Mouse (Mus musculus) midbrain, embryonic 13.5 days (tissue): ENCODE measurements at regions not wholly inside any gene's neighbourhood (a gene's known extent, or its start where the extent isn't known, plus 50 kb on each side); places are given as distances from the start of the nearest gene placed in this dataset.

Source experiments
- ATAC-seq: fragments of 200-750 bp; cut with Nextera tagmentation; 2 replicates; pipeline ENCODE4 v1.8.0; 2017; ENCODE audit warnings: mild to moderate bottlenecking, moderate TSS enrichment, moderate library complexity
- H3K27ac ChIP-seq: fragments of 300-500 bp; sonication (generic); 2 replicates; pipeline ENCODE4 v1.5.1; 2015; ENCODE audit warnings: inconsistent platforms, mild to moderate bottlenecking, moderate library complexity
- H3K27me3 ChIP-seq: fragments of 300-500 bp; sonication (generic); 2 replicates; pipeline ENCODE4 v1.6.1; 2015; ENCODE audit warnings: mild to moderate bottlenecking, inconsistent platforms
- H3K36me3 ChIP-seq: fragments of 300-500 bp; sonication (generic); 2 replicates; pipeline ENCODE4 v1.6.1; 2015; ENCODE audit warnings: mild to moderate bottlenecking, inconsistent platforms
- H3K4me1 ChIP-seq: fragments of 300-500 bp; sonication (generic); replicated peaks from 2 replicates; pipeline ENCODE4 v1.6.1; 2015; ENCODE audit warnings: inconsistent platforms
- H3K4me2 ChIP-seq: fragments of 300-500 bp; sonication (generic); replicated peaks from 2 replicates; pipeline ENCODE4 v1.6.1; 2015; ENCODE audit warnings: moderate library complexity, mild to moderate bottlenecking, inconsistent platforms
- H3K4me3 ChIP-seq: fragments of 300-500 bp; sonication (generic); replicated peaks from 2 replicates; pipeline ENCODE4 v1.5.1; 2015; ENCODE audit warnings: mild to moderate bottlenecking, inconsistent platforms
- H3K9ac ChIP-seq: fragments of 300-500 bp; sonication (generic); replicated peaks from 2 replicates; pipeline ENCODE4 v1.6.1; 2015; ENCODE audit warnings: mild to moderate bottlenecking, inconsistent platforms
- H3K9me3 ChIP-seq: fragments of 300-500 bp; sonication (generic); 2 replicates; pipeline ENCODE4 v1.6.1; 2016; ENCODE audit warnings: mild to moderate bottlenecking, inconsistent platforms
- WGBS: fragments of 180-500 bp; shearing (Covaris S2); methylation state at CpG from one replicate; pipeline ENCODE4 v1.1.7; 2015; 5-methylcytosine and 5-hydroxymethylcytosine counted together

- H3K27ac ChIP-seq = no peak overlapping the region
- WGBS = 82% methylated on average over 5 of the region's 5 CpGs
- peaks cover 15% of the 10 kb centered on the region for H3K4me1 ChIP-seq
- ATAC-seq = no peak
- H3K4me2 ChIP-seq = no peak overlapping the region
- H3K9me3 ChIP-seq = no peaks in the 10 kb centered on the region
- H3K36me3 ChIP-seq = no peaks in the 10 kb centered on the region
- H3K27me3 ChIP-seq = no peaks in the 10 kb centered on the region
- H3K9ac ChIP-seq = no peak overlapping the region
- no peak overlapping the region for H3K4me3 ChIP-seq
Measured at GRCm38 (mm10) chr3:131056893-131057660, 53.2 kb upstream of the Lef1 start.

- WGBS = 44% methylated on average over 13 of the region's 13 CpGs
- Histone ChIP-seq H3K4me3 (no peak overlapping the region), H3K36me3 (no peaks in the 10 kb centered on the region), H3K27ac (peak overlapping the region; percentile 65), H3K4me2 (peak overlapping the region; percentile 11; the same call in 1 of the 2 replicates), H3K9me3 (no peaks in the 10 kb centered on the region), H3K9ac (0 out of 2 replicates have a peak overlapping the region, but pooled peaks have one; percentile 25), H3K4me1 (peaks cover 15% of the 10 kb centered on the region), H3K27me3 (no peaks in the 10 kb centered on the region)
- ATAC-seq = peak; percentile 88
Measured at GRCm38 (mm10) chr3:131054241-131054972, 55.9 kb upstream of the Lef1 start.

DNA sequence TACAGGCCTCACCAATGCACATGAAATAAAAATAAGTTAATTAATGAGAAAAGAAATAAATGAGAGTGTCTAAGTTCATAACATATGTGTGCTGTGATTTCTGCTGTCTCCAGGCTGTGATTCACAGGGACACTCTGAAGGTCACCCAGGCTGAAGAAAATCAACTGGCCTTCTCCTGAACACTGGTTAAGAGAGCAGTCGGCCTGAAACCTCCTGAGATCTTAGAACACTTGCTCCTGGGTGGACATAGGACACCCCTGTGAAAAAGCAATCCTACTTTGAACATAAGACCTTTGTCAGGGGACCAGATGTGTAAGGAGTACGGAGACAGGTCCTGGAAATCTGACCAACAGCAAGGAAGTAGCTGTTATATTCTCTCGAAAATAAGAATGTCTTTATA, 62.6 kb upstream of the Lef1 start:
- no peak for ATAC-seq

GRCm38 (mm10) chr3:131046412-131046811, 63.9 kb upstream of the Lef1 start:
- Histone ChIP-seq H3K27me3 (no peaks in the 10 kb centered on the region), H3K4me1 (no peaks in the 10 kb centered on the region), H3K9ac (no peak overlapping the region), H3K27ac (no peak overlapping the region), H3K36me3 (no peaks in the 10 kb centered on the region), H3K4me2 (no peak overlapping the region), H3K9me3 (no peaks in the 10 kb centered on the region; the same call in 1 of the 2 replicates), H3K4me3 (no peak overlapping the region)
- no peak for ATAC-seq
- WGBS = 89% methylated on average over 5 of the region's 5 CpGs

More for the DNA sequence above, 62.6 kb upstream of the Lef1 start:
- H3K4me2 ChIP-seq = no peak overlapping the region
- WGBS = 80% methylated on average over 3 of the region's 3 CpGs
- no peaks in the 10 kb centered on the region for H3K4me1 ChIP-seq
- no peaks in the 10 kb centered on the region; the same call in 1 of the 2 replicates for H3K9me3 ChIP-seq
- no peaks in the 10 kb centered on the region for H3K27me3 ChIP-seq
- H3K36me3 ChIP-seq = no peaks in the 10 kb centered on the region
- H3K4me3 ChIP-seq = no peak overlapping the region
- no peak overlapping the region for H3K27ac ChIP-seq
- no peak overlapping the region for H3K9ac ChIP-seq

DNA sequence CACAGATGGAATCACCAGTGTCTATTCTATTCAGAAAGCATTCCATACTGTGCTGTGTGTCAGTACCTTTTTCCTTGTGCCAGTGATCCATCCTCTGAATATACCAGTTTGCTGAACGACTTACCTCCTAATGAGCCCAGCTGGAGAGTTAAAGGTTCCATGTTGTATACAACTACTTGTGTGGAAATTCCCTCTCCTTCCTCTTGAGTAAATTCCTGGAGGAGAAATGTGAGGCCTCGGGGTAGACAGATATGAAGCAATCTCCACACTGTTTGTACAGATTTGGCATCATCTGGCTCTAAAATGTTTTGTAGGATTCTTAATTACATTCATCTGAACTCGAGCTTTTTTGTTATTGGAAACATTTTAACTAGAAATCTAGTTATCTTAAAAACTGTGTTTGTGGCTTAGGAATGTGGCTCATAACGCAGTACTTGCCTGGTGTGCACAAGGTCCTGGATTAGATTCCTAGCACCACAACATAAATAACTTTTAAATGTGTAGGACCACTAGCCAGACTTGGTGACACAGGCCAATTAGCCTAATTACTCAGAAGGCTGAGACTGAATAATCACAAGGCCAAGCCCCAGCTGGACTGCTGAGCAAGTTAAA, 70.0 kb upstream of the Lef1 start:
- Histone ChIP-seq H3K9ac (no peak overlapping the region), H3K4me2 (no peak overlapping the region), H3K9me3 (no peaks in the 10 kb centered on the region), H3K27me3 (no peaks in the 10 kb centered on the region), H3K4me1 (no peaks in the 10 kb centered on the region), H3K36me3 (no peaks in the 10 kb centered on the region), H3K4me3 (no peak overlapping the region), H3K27ac (no peak overlapping the region)
- WGBS = 75% methylated on average over 4 of the region's 4 CpGs
- no peak for ATAC-seq

- WGBS = 95% methylated on average over 5 of the region's 5 CpGs
- no peak overlapping the region for H3K4me3 ChIP-seq
- no peak overlapping the region for H3K4me2 ChIP-seq
- ATAC-seq = no peak
- H3K9ac ChIP-seq = no peak overlapping the region
- H3K27me3 ChIP-seq = no peaks in the 10 kb centered on the region
- H3K27ac ChIP-seq = no peak overlapping the region
- no peaks in the 10 kb centered on the region for H3K4me1 ChIP-seq
- no peaks in the 10 kb centered on the region for H3K9me3 ChIP-seq
- H3K36me3 ChIP-seq = no peaks in the 10 kb centered on the region
Measured at GRCm38 (mm10) chr3:131037095-131037494, 73.2 kb upstream of the Lef1 start.

GRCm38 (mm10) chr3:131034774-131035173, 75.5 kb upstream of the Lef1 start:
- no peak overlapping the region for H3K4me2 ChIP-seq
- no peak overlapping the region for H3K9ac ChIP-seq
- H3K4me1 ChIP-seq = no peaks in the 10 kb centered on the region
- H3K4me3 ChIP-seq = no peak overlapping the region
- 75% methylated on average over 5 of the region's 5 CpGs for WGBS
- H3K27me3 ChIP-seq = no peaks in the 10 kb centered on the region
- H3K36me3 ChIP-seq = no peaks in the 10 kb centered on the region
- ATAC-seq = no peak
- no peaks in the 10 kb centered on the region for H3K9me3 ChIP-seq
- no peak overlapping the region for H3K27ac ChIP-seq

DNA sequence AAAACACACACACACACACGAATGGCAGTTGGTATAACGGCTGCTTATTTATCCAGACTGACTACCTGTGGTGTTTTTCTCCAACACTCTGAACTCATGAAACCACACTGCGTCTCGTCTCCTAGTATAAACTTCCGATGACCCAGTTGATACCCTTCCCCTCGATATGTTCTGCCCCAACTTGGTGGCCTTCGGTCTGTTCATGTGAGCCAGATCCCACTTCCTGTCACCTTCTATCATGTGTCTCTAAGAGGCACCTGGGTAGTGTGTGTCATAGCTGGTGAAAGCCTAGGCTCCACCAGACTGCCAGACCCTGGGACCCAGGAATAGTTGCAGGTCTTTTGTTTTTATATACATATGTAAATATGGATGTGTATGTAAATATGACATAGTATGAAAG, 83.9 kb upstream of the Lef1 start:
- no peaks in the 10 kb centered on the region for H3K27me3 ChIP-seq
- no peak overlapping the region for H3K9ac ChIP-seq
- H3K4me2 ChIP-seq = no peak overlapping the region
- 94% methylated on average over 7 of the region's 7 CpGs for WGBS
- H3K27ac ChIP-seq = no peak overlapping the region
- no peak for ATAC-seq
- peaks cover 10% of the 10 kb centered on the region for H3K4me1 ChIP-seq
- no peak overlapping the region for H3K4me3 ChIP-seq
- no peaks in the 10 kb centered on the region for H3K9me3 ChIP-seq
- H3K36me3 ChIP-seq = no peaks in the 10 kb centered on the region

GRCm38 (mm10) chr3:131019163-131019956, 90.9 kb upstream of the Lef1 start:
- WGBS = 12% methylated on average over 23 of the region's 23 CpGs
- 0 out of 2 replicates have a peak overlapping the region, but pooled peaks have one; percentile 19 for H3K9ac ChIP-seq
- H3K27me3 ChIP-seq = no peaks in the 10 kb centered on the region
- peak overlapping the region; percentile 64 for H3K27ac ChIP-seq
- no peaks in the 10 kb centered on the region for H3K36me3 ChIP-seq
- peak overlapping the region; percentile 42 for H3K4me2 ChIP-seq
- H3K9me3 ChIP-seq = no peaks in the 10 kb centered on the region
- peak; percentile 77 for ATAC-seq
- peaks cover 45% of the 10 kb centered on the region for H3K4me1 ChIP-seq
- H3K4me3 ChIP-seq = peak overlapping the region; percentile 4; the same call in 1 of the 2 replicates

DNA sequence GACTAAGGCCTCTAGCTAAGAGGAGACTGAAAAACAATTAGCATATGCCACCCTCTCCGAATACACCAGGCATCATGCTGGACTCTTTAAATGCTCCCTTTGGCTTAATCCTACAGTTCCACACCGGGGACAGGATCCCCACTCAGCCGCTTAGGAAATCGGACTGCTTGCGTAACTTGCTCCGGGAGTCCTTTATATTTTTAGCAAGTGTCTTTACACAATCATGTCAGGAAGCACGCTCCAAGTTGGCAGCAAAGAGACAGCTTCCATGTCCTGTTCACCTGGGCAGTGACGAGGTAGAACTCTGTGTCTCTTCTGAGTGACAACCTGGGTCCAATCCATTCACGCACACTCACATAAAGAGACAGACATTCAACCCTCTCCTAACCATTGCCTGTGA, 92.4 kb upstream of the Lef1 start:
- no peak overlapping the region for H3K4me3 ChIP-seq
- no peak overlapping the region for H3K4me2 ChIP-seq
- H3K36me3 ChIP-seq = no peaks in the 10 kb centered on the region
- WGBS = 78% methylated on average over 9 of the region's 9 CpGs
- H3K27me3 ChIP-seq = no peaks in the 10 kb centered on the region
- H3K4me1 ChIP-seq = peaks cover 45% of the 10 kb centered on the region
- no peak overlapping the region for H3K9ac ChIP-seq
- ATAC-seq = no peak
- H3K9me3 ChIP-seq = no peaks in the 10 kb centered on the region
- no peak overlapping the region for H3K27ac ChIP-seq

DNA sequence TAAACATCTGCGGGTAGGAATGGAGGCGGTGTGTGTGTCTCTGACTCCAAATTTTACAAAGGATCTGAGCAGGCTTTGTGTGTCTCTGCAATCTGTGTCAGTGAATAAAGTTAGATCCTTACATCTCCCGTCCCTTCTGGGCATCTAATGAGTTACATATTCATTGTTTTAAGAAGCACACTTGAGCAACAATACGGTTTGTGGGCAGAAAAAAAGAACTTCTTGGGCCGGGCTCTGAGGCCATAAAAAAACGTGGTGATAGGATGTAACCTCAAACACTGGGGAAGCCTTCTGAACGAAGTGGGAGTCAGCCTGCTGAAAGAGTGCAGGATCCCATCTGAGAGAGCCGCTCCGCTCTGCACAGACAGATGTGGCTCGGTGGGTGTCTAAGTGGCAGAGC, 94.2 kb upstream of the Lef1 start:
- Histone ChIP-seq H3K27ac (no peak overlapping the region), H3K9ac (no peak overlapping the region), H3K9me3 (no peaks in the 10 kb centered on the region), H3K4me2 (no peak overlapping the region), H3K36me3 (no peaks in the 10 kb centered on the region), H3K4me1 (peaks cover 34% of the 10 kb centered on the region), H3K4me3 (no peak overlapping the region), H3K27me3 (no peaks in the 10 kb centered on the region)
- WGBS = 65% methylated on average over 10 of the region's 10 CpGs
- no peak for ATAC-seq
